Mouse (Mus musculus) thymus, adult 2 months (tissue): ENCODE results near the gene Eno4.

Source experiments
- CTCF ChIP-seq: fragments of 200-500 bp; IDR thresholded peaks from 2 replicates; pipeline ENCODE4 v1.5.1; 2012; ENCODE audit warnings: mild to moderate bottlenecking, control low read depth, low read length, moderate library complexity, borderline replicate concordance; ENCODE audit not compliant: control insufficient read depth, poor library complexity, insufficient read depth; ENCODE audit errors: extremely low read depth
- POLR2A ChIP-seq: fragments of 200-500 bp; IDR thresholded peaks from 2 replicates; pipeline ENCODE4 v1.6.1; 2012; ENCODE audit warnings: mild to moderate bottlenecking, low read length, control low read depth, moderate library complexity; ENCODE audit not compliant: control insufficient read depth, poor library complexity, insufficient read depth; ENCODE audit errors: extremely low read depth

GRCm38 (mm10) chr19:59002827-59003226 is 59.6 kb downstream of the Eno4 start:
- TF ChIP-seq CTCF: no peak
- TF ChIP-seq POLR2A: no peak
